Mouse (Mus musculus) hindbrain, embryonic 16.5 days (tissue): ENCODE measurements around the gene Focad. TPM values are rescaled to one million over a fixed set of nuclear protein-coding genes. Genes with fewer than 3 reads are reported as not detected.

ENCODE experiments used
- ATAC-seq: fragments of 200-750 bp; cut with Nextera tagmentation; 2 replicates; pipeline ENCODE4 v1.8.0; 2017; ENCODE audit warnings: moderate TSS enrichment, moderate library complexity
- H3K27ac ChIP-seq: fragments of 300-500 bp; sonication (generic); 2 replicates; pipeline ENCODE4 v1.5.1; 2014; ENCODE audit warnings: low read depth, mild to moderate bottlenecking, control low read depth, low read length, moderate library complexity
- H3K27me3 ChIP-seq: fragments of 300-500 bp; sonication (generic); replicated peaks from 2 replicates; pipeline ENCODE4 v1.6.1; 2014; ENCODE audit warnings: low read length; ENCODE audit not compliant: control insufficient read depth, insufficient read depth
- H3K36me3 ChIP-seq: fragments of 300-500 bp; sonication (generic); 2 replicates; pipeline ENCODE4 v1.6.1; 2014; ENCODE audit warnings: mild to moderate bottlenecking, low read length, moderate library complexity, mixed read lengths; ENCODE audit not compliant: control insufficient read depth, insufficient read depth
- H3K4me1 ChIP-seq: fragments of 300-500 bp; sonication (generic); 2 replicates; pipeline ENCODE4 v1.6.1; 2014; ENCODE audit warnings: low read depth, low read length; ENCODE audit not compliant: control insufficient read depth, insufficient read depth
- H3K4me2 ChIP-seq: fragments of 300-500 bp; sonication (generic); 2 replicates; pipeline ENCODE4 v1.6.1; 2014; ENCODE audit warnings: mild to moderate bottlenecking, low read length, control low read depth, moderate library complexity
- H3K4me3 ChIP-seq: fragments of 300-500 bp; sonication (generic); 2 replicates; pipeline ENCODE4 v1.5.1; 2014; ENCODE audit warnings: mild to moderate bottlenecking, low read length, control low read depth, moderate library complexity
- H3K9ac ChIP-seq: fragments of 300-500 bp; sonication (generic); 2 replicates; pipeline ENCODE4 v1.6.1; 2014; ENCODE audit warnings: low read depth, mild to moderate bottlenecking, control low read depth, low read length, moderate library complexity
- H3K9me3 ChIP-seq: fragments of 300-500 bp; sonication (generic); 2 replicates; pipeline ENCODE4 v1.6.1; 2014; ENCODE audit warnings: mild to moderate bottlenecking, low read length, moderate library complexity; ENCODE audit not compliant: control insufficient read depth
- WGBS: fragments of 180-500 bp; shearing (Covaris S2); extraction: QIAGEN DNeasy Blood & Tissue Kit; methylation state at CpG from one replicate; pipeline ENCODE4 v1.1.7; 2014; 5-methylcytosine and 5-hydroxymethylcytosine counted together
- polyA plus RNA-seq: library from polyadenylated mRNA; unstranded; fragments of >200 nt; fragmentation: Nextera tagmentation; extraction: Ambion mirVana; gene quantifications from 2 replicates; pipeline ENCODE4 v1.2.1, GENCODE M21; 2015

Focad gene
- polyA plus RNA-seq, 1 experiment from 2014 or later: 11.7 TPM

DNA sequence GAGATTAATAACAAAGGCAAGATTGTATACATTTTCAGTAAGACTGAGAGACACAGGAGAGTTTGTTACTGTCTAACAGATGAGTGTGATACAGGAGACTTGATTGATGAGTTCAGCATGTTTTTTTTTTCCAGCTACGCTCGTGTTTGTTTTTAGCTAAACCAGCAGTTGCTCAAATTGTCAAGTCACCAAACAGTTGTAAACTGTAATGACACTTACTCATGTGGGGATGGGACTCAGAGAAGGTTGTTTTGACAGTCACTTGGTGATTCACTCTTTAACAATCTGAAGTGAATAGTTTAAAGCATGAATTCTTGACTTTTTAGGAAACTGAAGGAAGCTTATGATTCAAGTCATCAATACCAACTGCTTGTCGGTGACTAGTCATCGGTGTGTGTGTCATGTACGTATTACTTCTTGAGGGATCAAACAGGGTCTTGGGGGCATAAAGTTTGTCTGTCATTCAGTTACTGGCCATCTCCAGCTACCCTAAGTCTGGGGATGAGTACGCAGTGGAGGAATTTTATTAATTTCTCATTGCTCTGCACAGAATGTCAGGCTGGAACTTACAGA lies 342.2 kb downstream of the Focad start:
- WGBS: 86% methylated on average over 6 of the region's 6 CpGs
- Histone ChIP-seq H3K4me3 (no peak overlapping the region), H3K27me3 (no peaks in the 10 kb centered on the region), H3K9me3 (no peaks in the 10 kb centered on the region), H3K27ac (no peak overlapping the region), H3K36me3 (no peaks in the 10 kb centered on the region), H3K4me1 (peaks cover 9% of the 10 kb centered on the region), H3K9ac (no peak overlapping the region), H3K4me2 (no peak overlapping the region)
- no peak for ATAC-seq

DNA sequence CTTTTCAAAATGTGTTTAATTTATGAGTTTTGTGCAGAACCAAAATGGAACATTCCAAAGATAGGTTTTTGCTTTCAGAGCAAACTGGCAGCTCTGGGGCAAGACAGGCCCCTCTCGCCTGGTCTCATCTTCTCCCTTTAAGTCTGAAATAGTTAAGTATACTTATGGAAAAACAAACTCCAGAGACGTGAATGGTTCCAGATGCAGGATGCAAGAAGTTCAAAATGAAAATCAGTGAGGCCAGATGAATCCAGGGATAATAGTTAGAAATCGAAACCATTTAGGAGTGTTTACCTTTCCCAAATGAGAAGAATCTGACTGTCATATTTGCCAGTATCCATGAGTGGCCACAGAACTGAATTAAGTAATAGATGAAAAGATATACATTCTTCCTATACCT lies 342.7 kb downstream of the Focad start:
- H3K9me3 ChIP-seq: no peaks in the 10 kb centered on the region
- H3K27ac ChIP-seq: no peak overlapping the region
- H3K4me2 ChIP-seq: no peak overlapping the region
- peaks cover 9% of the 10 kb centered on the region for H3K4me1 ChIP-seq
- H3K9ac ChIP-seq: no peak overlapping the region
- H3K36me3 ChIP-seq: no peaks in the 10 kb centered on the region
- H3K27me3 ChIP-seq: no peaks in the 10 kb centered on the region
- no peak overlapping the region for H3K4me3 ChIP-seq
- ATAC-seq: no peak
- 87% methylated on average over 3 of the region's 3 CpGs for WGBS

DNA sequence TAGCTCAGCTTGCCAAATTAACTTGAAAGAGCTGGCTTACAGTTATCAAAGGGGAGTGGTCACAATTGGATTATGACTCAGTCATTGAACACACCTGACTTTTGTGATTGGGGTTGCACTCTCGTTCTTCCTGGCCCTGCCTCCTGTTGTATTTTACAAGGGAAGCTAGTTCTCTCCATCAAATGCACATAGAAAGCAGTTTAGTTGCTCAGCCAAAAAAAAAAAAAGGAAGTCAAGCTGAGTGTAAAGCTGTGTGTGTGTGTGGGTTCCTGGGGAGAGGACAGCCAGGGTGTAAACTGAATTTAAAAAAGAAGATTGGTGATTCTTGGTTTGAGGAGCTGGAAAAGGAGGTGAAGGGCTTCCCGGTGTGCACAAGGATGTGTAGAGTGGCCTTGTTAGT lies 343.5 kb downstream of the Focad start:
- no peak for ATAC-seq

DNA sequence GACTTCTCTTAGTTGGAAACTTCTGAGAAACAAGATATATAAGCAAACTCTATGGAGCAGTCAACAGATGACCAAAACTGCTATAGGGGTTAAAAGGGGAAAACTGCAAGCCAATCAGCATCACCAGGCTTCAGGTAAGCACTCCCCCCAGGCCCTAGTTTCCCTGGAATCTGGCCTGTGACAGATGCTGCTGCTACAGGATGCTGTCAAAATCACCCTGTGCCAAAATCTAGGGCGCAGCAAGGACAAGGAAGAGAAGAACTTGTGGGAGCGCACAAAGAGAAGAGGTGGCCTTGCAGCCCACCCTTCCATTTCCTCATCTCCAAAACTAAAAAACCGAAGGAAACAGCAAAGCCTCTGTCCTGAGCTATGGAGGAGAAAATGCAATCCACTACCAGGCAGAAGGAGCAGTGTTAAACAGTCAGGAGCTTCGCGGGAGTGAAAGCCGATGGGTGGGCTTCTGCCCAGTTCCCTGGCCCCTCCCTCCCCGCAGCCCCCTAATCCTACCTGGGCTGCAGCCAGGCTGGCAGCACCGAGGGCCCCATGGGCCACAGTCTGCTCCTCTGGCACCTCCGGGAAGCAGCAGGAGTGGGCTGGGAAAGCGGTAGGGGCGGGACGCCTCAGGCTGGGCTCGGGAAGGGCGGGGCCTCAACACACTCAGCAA lies 344.0 kb downstream of the Focad start, which contains the start of gene Hacd4:
Hacd4 (minus strand) TSS at position 603 of the 664 bp plus-strand sequence.
- peaks cover 9% of the 10 kb centered on the region for H3K4me1 ChIP-seq
- ATAC-seq: peak; percentile 83
- H3K27ac ChIP-seq: no peak within 1 kb of the TSS
- H3K36me3 ChIP-seq: no peaks in the 10 kb centered on the region
- 10% methylated on average over 14 of the region's 14 CpGs for WGBS
- peak within 1 kb of the TSS; percentile 33 for H3K4me3 ChIP-seq
- no peaks in the 10 kb centered on the region for H3K27me3 ChIP-seq
- H3K9ac ChIP-seq: peak within 1 kb of the TSS; percentile 36
- no peaks in the 10 kb centered on the region for H3K9me3 ChIP-seq
- H3K4me2 ChIP-seq: peak within 1 kb of the TSS; percentile 57

More for the DNA sequence above, 343.5 kb downstream of the Focad start:
- no peaks in the 10 kb centered on the region for H3K36me3 ChIP-seq
- no peak overlapping the region for H3K27ac ChIP-seq
- WGBS: 50% methylated on average over 2 of the region's 2 CpGs
- peaks cover 9% of the 10 kb centered on the region for H3K4me1 ChIP-seq
- no peak overlapping the region for H3K4me3 ChIP-seq
- H3K9ac ChIP-seq: no peak overlapping the region
- H3K27me3 ChIP-seq: no peaks in the 10 kb centered on the region
- no peaks in the 10 kb centered on the region for H3K9me3 ChIP-seq
- H3K4me2 ChIP-seq: peak overlapping the region; percentile 57

DNA sequence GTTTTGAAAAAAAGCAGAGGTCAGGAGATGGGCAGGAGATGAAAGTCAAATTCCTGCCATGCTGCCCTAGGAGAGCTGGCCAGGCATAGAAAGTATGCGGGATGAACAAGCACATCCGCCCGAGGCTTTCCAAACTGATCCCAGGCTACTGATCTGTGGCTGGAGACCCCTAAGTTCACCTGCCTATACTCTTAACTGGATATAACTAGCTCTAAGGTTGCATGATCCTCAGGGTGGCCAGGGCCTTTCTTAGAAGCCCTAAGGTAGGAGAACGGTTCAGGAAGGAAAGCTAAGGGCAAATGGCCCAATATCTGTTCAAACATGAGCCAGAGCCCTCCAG lies 344.5 kb downstream of the Focad start:
- WGBS: 15% methylated on average over 4 of the region's 4 CpGs

DNA sequence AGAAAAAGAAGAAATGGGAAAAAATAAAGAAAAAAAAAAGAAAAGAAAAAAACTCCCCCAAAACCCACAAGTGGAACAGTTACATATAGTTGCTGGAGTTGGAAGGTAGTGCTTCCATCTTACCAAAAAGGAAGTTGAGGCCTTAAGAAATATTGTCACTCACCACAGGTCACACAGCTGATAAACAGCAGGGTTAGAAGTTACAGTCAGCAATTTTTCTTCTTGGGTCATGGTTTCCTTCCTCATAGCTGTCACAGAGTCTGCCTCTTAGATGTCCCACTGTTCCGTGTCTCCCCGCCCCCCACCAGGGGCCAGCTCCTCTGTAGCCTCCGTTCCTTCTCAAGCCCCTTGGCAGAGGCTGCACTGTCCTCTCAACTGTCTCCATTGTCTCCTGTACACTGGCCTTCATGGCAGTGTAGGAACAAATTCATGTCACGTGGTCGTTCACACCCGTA lies 345.3 kb downstream of the Focad start:
- H3K27me3 ChIP-seq: no peaks in the 10 kb centered on the region
- peaks cover 9% of the 10 kb centered on the region for H3K4me1 ChIP-seq
- no peak overlapping the region for H3K27ac ChIP-seq
- no peaks in the 10 kb centered on the region for H3K9me3 ChIP-seq
- no peaks in the 10 kb centered on the region for H3K36me3 ChIP-seq
- ATAC-seq: no peak; the same call in 1 of the 2 replicates
- WGBS: 74% methylated on average over 6 of the region's 6 CpGs
- no peak overlapping the region for H3K9ac ChIP-seq
- H3K4me3 ChIP-seq: no peak overlapping the region
- no peak overlapping the region for H3K4me2 ChIP-seq

More for the DNA sequence above, 344.5 kb downstream of the Focad start:
- Histone ChIP-seq H3K9me3 (no peaks in the 10 kb centered on the region), H3K9ac (peak overlapping the region; percentile 36; the same call in 1 of the 2 replicates), H3K4me1 (peaks cover 9% of the 10 kb centered on the region), H3K4me2 (peak overlapping the region; percentile 57), H3K27me3 (no peaks in the 10 kb centered on the region), H3K36me3 (no peaks in the 10 kb centered on the region), H3K27ac (no peak overlapping the region), H3K4me3 (peak overlapping the region; percentile 33)
- ATAC-seq: peak; percentile 63; the same call in 1 of the 2 replicates

DNA sequence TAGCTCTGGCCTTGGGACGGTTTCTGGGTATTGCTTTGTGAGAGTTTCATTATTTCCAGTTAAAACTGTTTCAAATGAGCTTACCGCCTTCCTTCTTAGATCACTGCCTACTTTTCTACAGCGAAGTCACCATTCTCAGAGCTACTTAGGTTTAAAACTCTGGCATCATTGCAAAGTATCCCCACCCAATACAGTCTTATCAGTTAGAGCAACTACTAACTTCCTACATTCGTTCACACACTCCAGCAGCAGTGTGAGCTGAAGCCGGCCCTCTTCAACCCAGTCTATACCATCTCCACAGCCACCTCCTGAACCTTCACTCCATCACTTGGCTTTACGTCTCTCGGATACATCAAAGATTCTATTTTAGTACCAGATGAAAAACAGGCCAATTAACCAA lies 346.4 kb downstream of the Focad start:
- Histone ChIP-seq H3K9me3 (no peaks in the 10 kb centered on the region), H3K4me1 (peaks cover 9% of the 10 kb centered on the region), H3K4me2 (no peak overlapping the region), H3K9ac (no peak overlapping the region), H3K27me3 (no peaks in the 10 kb centered on the region), H3K27ac (no peak overlapping the region), H3K36me3 (no peaks in the 10 kb centered on the region), H3K4me3 (no peak overlapping the region)
- ATAC-seq: no peak
- 95% methylated on average over 7 of the region's 7 CpGs for WGBS

DNA sequence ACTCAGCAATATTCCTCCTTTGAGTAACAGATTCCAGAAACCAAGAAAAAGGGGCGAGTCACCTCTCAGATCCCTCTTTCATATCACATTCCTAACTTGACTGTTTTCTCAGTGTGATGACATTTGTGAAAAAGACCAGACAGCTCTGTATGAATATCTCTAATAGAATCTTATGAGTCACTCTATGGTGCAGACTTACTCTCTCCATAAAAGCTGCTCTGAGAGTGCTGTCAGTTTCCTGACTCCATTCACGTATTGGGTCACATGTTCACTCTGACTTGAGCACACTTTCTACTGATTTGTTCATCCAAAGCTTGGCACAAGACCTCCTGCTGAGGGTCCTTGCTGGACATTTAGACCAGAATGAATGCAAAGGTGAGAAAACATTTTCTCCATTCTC lies 354.5 kb downstream of the Focad start:
- Histone ChIP-seq H3K27me3 (no peaks in the 10 kb centered on the region), H3K4me2 (no peak overlapping the region), H3K27ac (no peak overlapping the region), H3K9ac (no peak overlapping the region), H3K4me3 (no peak overlapping the region), H3K4me1 (no peaks in the 10 kb centered on the region), H3K36me3 (no peaks in the 10 kb centered on the region), H3K9me3 (no peaks in the 10 kb centered on the region)
- no peak for ATAC-seq
- WGBS: 79% methylated on average over 2 of the region's 2 CpGs

DNA sequence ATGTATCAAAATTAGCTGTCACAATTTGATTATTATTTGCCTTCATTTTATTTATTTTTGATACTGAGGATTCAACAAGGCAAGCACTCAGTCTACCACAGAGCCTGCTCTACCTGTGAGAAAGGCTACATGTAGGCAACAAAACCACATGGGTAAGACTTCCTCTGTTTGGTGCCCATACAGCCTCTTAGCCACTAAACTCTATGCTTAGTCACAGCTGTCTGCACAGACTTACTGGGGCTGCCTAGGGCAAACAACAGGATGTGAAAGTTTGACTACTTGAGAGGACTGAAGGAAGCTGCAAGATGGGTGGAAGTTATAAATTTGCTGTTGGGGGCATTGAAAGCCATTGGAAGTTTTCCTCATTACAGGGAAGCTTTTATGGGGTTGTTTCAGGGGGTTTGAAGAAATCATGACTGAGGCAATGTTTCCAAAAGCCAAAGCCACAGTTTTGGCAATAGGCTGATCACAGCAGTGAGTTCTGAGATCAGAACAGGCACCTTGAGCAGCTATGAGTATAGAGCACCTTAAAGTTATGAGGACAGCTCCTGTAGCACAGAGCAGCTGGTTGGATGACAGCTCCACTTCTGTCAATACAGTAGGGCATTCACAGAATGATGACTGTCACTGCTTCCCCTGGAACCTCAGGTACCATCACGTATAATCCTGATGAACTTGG lies 355.8 kb downstream of the Focad start:
- H3K4me2 ChIP-seq: no peak overlapping the region
- no peak for ATAC-seq
- H3K9me3 ChIP-seq: no peaks in the 10 kb centered on the region
- no peaks in the 10 kb centered on the region for H3K36me3 ChIP-seq
- H3K27ac ChIP-seq: no peak overlapping the region
- H3K27me3 ChIP-seq: no peaks in the 10 kb centered on the region
- H3K4me1 ChIP-seq: no peaks in the 10 kb centered on the region
- no peak overlapping the region for H3K4me3 ChIP-seq
- H3K9ac ChIP-seq: no peak overlapping the region
- 96% methylated on average over 1 of the region's 1 CpGs for WGBS
